Mouse (Mus musculus) layer of hippocampus, postnatal 14 days (tissue): ENCODE data around the gene Crlf1. TPM values are rescaled to one million over a fixed set of nuclear protein-coding genes. Genes with fewer than 3 reads are reported as not detected.

ENCODE experiments used
- DNase-seq, 2 experiments: peaks; one replicate each; pipeline ENCODE4 v3.0.0; 2021 to 2022; ENCODE audit warnings: low spot score in 2 of 2, mixed read lengths in 1 of 2
- long read RNA-seq, 2 experiments: library from polyadenylated mRNA; stranded (forward); transcript quantifications; one replicate each; pipeline ENCODE4 v2.0.0; 2021
- total RNA-seq, 2 experiments: library from RNA; stranded (reverse); gene quantifications; 2 replicates each; pipeline ENCODE4 v1.2.3; 2021

The Crlf1 gene
- total RNA-seq: 10 to 100 TPM; 21.8 to 24.2 TPM
- long read RNA-seq, experiment 1, transcript Crlf1-201 (9 exons, 1,644 nt): major isoform, 9 of 28 reads
- long read RNA-seq, experiment 1, partial matches to known transcripts: 0 of 28 reads
- long read RNA-seq, experiment 1, other reads (novel, unspliced or antisense): 19 of 28 reads
- long read RNA-seq, experiment 2, transcript Crlf1-201 (9 exons, 1,644 nt): major isoform, 14 of 29 reads
- long read RNA-seq, experiment 2, partial matches to known transcripts: 1 of 29 reads
- long read RNA-seq, experiment 2, other reads (novel, unspliced or antisense): 14 of 29 reads

GRCm38 (mm10) chr8:70492664-70493640 lies at the start of gene Crlf1:
Gene Crlf1 (plus strand): TSS chr8:70493158.
- no peak for DNase-seq

- no peak for DNase-seq
Measured at GRCm38 (mm10) chr8:70443326-70443725, 49.6 kb upstream of the Crlf1 start.

- DNase-seq: no peak
Measured at GRCm38 (mm10) chr8:70445988-70446387, 47.0 kb upstream of the Crlf1 start.

- peak; percentile 54 to 79 for DNase-seq
Measured at GRCm38 (mm10) chr8:70447639-70448420, 45.1 kb upstream of the Crlf1 start.

- no peak for DNase-seq
Measured at GRCm38 (mm10) chr8:70452196-70452966, 40.6 kb upstream of the Crlf1 start.

DNA sequence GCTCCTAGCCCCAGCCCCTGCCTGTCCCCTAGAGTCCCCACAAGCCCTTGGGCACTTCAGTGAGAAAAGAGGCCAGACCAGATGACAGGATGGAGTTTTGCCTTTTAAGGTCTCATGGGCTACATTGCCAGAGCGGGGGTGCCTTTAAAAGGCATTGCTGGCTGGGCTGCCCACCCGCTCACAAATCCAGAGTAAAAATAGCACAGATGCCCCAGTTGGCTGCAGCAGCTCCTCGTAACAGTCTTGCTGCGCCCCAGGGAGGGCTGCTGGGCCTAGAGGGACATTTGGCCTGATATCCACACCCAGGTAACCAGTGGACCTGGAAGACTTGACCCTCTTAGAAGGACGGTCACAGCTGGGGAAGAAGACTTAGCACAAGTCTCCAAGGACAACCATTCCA lies 39.1 kb upstream of the Crlf1 start:
- no peak for DNase-seq

DNA sequence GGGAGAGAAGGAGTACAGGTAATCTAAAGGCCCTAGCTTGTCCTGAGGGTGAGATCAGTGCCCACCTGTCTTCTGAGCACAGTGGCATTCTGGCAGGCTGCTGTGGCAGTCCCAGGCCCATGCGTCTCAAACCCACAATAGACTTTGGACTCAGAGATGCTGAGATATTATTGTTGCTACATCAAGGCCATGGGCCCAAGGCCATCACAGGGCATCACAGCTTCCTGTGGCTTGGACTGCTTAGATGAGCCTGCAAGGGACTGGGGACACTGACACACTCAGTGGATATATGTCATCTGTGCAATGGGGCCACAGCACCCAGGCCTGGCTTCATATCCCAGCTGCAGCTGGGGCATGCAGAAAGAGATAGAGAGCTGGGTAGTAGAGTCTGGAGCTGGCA lies 36.0 kb upstream of the Crlf1 start:
- no peak for DNase-seq

GRCm38 (mm10) chr8:70457882-70458281 lies 35.1 kb upstream of the Crlf1 start:
- DNase-seq: no peak

- no peak for DNase-seq
Measured at GRCm38 (mm10) chr8:70458462-70458861, 34.5 kb upstream of the Crlf1 start.

- DNase-seq: no peak
Measured at GRCm38 (mm10) chr8:70459636-70460035, 33.3 kb upstream of the Crlf1 start.

DNA sequence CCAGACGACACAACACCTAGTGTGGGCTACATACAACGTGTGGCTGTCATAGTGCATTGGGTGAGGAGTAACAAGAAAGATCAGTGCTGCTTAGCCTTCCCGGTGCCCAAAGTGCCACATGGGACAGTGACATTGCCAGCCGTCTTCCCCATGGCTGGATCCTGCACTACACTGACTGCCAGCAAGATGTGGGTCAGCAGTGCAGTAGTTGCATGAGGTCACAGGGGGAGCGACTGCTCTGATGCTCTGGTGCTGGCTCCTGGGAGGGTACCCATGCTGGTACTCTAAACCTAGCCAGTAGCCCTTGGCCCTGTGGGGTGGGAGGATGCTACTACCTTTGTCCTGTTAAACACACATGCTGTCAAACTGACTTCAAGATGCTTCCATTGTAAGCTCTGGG lies 32.8 kb upstream of the Crlf1 start:
- DNase-seq: no peak

- DNase-seq: no peak
Measured at GRCm38 (mm10) chr8:70460606-70461005, 32.4 kb upstream of the Crlf1 start.

GRCm38 (mm10) chr8:70461765-70462515 lies 31.0 kb upstream of the Crlf1 start:
- DNase-seq: no peak

DNA sequence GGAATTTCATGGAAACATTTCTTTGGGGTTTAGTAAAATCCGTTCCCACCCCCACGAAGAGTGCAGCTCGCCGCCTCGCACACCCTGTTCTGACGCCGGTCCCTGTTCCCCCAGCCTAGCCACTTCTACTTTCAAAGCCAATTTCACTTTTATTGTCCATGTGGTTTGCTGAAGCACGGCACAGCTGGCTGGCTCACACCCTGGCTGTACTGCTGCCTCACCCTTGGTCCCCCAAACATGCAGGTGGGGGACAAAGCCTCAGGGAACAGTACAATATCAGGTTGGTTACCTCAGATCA lies 30.5 kb upstream of the Crlf1 start:
- no peak for DNase-seq

DNA sequence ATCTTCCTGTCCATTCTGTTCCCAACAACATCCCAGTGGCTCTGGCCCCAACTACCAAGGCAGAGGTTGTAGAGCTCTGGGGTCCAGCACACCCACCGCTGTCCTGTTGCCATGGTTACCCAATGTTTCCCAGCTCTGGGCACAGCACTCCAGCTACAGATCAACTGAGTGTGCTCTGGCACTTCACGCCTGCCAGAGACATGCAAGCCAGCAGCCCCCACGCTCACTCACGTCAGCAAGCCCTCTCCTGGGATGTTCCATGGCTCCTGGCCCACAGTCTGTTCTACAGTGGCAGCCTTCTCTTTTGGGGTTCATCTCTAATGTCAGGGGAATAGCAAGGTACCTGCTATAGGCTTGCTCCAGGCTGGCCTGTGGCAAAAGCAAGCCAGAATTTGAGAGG lies 29.7 kb upstream of the Crlf1 start:
- peak; percentile 57 to 80 for DNase-seq

DNA sequence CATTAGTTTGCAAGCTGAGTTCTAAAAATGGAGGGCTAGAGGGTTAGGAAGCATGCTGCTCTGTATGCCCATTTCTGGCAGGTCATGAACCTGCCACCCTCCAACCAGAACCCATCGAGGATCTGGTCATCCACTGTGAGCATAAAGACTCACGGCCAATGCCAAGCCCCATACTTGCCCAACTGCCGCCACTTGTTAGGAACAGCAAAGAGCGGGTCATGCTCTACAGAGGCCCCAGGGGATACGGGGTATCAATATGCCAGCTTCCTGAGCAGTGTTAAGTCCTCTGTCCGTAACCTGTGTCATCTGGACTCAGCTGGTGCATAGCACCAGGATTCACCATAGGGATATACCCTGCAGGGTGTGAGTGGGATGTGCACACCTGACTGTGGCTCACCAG lies 28.8 kb upstream of the Crlf1 start:
- no peak for DNase-seq

- DNase-seq: no peak
Measured at GRCm38 (mm10) chr8:70465701-70466100, 27.3 kb upstream of the Crlf1 start.

GRCm38 (mm10) chr8:70466305-70466704 lies 26.7 kb upstream of the Crlf1 start:
- no peak for DNase-seq

DNA sequence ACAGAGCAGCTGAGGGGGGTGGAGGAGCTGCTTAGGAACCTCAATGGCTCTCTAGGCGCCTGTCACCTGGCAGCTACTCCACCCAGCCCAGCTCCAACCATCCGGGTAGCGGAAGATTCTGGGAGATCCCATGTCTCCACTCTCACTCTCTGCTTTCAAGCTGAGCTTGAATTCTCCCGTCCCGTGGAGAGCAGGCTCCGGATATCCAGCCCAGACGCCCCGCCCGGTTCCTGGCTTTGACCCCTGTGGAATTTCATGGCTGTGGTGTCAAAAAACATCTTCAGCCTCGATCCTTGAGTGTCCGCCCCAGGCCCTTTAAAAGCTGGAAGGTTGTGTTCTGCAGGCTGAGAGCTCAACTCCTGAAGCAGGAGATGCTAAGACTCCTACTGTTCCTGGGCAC lies 26.2 kb upstream of the Crlf1 start:
- DNase-seq: no peak

DNA sequence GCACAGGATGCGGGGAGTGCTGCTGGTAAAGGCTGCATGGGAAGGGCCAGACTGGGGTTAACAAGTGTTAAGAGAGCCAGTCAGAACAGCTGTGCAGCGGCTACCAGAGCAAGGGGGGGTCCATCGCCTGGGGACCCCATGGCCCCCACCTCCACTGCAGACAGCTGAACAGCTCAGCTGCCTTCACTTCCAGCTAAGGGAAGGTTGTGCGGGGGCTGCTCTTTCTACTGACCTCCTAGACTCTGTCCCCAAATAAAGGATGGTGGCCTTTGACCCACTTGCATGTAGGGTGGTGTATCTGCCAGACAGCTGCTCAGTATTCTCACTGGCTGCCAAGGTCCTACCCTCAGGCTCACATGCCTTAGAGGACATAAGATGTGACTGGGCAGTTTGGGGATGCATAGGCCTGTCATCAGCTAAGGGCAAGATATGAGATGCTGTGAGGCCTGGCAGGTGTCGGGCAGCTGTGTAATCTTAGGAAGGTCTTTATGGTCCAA lies 25.7 kb upstream of the Crlf1 start:
- DNase-seq: no peak
